In genomic region chr10:74929578-74929977, GRCm38 (mm10) we compare ENCODE assay signal across 13 mouse cellular contexts. TPM values are rescaled to one million over a fixed set of nuclear protein-coding genes. Genes with fewer than 3 reads are reported as not detected.
A peak's percentile ranks its signal among the peaks of the same experiment; 100 is the strongest.
DNase-seq lines count a peak whose midpoint lies in the region; ATAC-seq and TF ChIP-seq lines count a peak whose summit lies in the region.
"Had no signal": no experiment of that assay in that cellular context is flagged by ENCODE, and none has a peak within 500 bp of the region (broad histone marks: within the 10 kb centered on the region; RNA-seq: fewer than 3 reads in every experiment).

No protein-coding gene starts in this region.

- no peak overlapping the region for H3K4me3 ChIP-seq in kidney, postnatal 0 days (replicated peaks; ENCODE audit: low read depth, low read length)
- H3K4me3 ChIP-seq in kidney, embryonic 16.5 days (ENCODE audit: low read length) = no peak overlapping the region
- H3K4me3 ChIP-seq in C2C12 (ENCODE audit: insufficient read depth, poor library complexity, severe bottlenecking) = no peak overlapping the region
- H3K4me3 ChIP-seq in limb, embryonic 10.5 days = no peak overlapping the region
- H3K4me3 ChIP-seq: hindbrain, embryonic 15.5 days; limb, embryonic 12.5 days had no signal

- no peak overlapping the region for H3K27ac ChIP-seq in kidney, postnatal 0 days
- no peak overlapping the region for H3K27ac ChIP-seq in kidney, embryonic 16.5 days (ENCODE audit: low read length)
- no peak overlapping the region for H3K27ac ChIP-seq in limb, embryonic 10.5 days
- H3K27ac ChIP-seq: hindbrain, embryonic 15.5 days; limb, embryonic 12.5 days had no signal

- WGBS in kidney, postnatal 0 days = 73% methylated on average over 6 of the region's 6 CpGs
- 69% methylated on average over 6 of the region's 6 CpGs for WGBS in kidney, embryonic 16.5 days
- WGBS in limb, embryonic 10.5 days = 74% methylated on average over 6 of the region's 6 CpGs

- no peaks in the 10 kb centered on the region for H3K79me3 ChIP-seq in C2C12 (ENCODE audit: low read depth)

- H3K36me3 ChIP-seq in kidney, postnatal 0 days (ENCODE audit: insufficient read depth, low read length) = no peaks in the 10 kb centered on the region
- H3K36me3 ChIP-seq in kidney, embryonic 16.5 days (ENCODE audit: insufficient read depth, low read length) = no peaks in the 10 kb centered on the region
- no peaks in the 10 kb centered on the region for H3K36me3 ChIP-seq in C2C12 (ENCODE audit: control insufficient read depth, insufficient read depth)
- H3K36me3 ChIP-seq in limb, embryonic 10.5 days = no peaks in the 10 kb centered on the region
- H3K36me3 ChIP-seq: hindbrain, embryonic 15.5 days; limb, embryonic 12.5 days had no signal

- intact Hi-C loops in heart, postnatal 25 days (cut with DNase I) = no loop called here

- no peak; the same call in 1 of the 2 replicates for ATAC-seq in kidney, postnatal 0 days (replicated peaks; ENCODE audit: low FRiP score, low read depth)
- no peak for ATAC-seq in kidney, embryonic 16.5 days (ENCODE audit: low FRiP score, low TSS enrichment)
- ATAC-seq: activated CD4-positive, CD25-positive, alpha-beta regulatory T cell, adult 4 months had no signal

- H3K4me2 ChIP-seq in kidney, postnatal 0 days (ENCODE audit: low read length) = no peak overlapping the region
- H3K4me2 ChIP-seq in kidney, embryonic 16.5 days (replicated peaks; ENCODE audit: low read depth, low read length) = no peak overlapping the region
- H3K4me2 ChIP-seq: hindbrain, embryonic 15.5 days; limb, embryonic 12.5 days had no signal

- no peak overlapping the region for H3ac ChIP-seq in C2C12 (ENCODE audit: control insufficient read depth, insufficient read length, low read depth)

- peak; percentile 66 for TF ChIP-seq CTCF in kidney, postnatal 0 days (IDR thresholded peaks at IDR 0.05; ENCODE audit: low read depth)
- peak; percentile 7 for TF ChIP-seq CTCF in C2C12 (IDR thresholded peaks at IDR 0.05; ENCODE audit: control insufficient read depth, insufficient read depth, insufficient read length)

- H3K79me2 ChIP-seq in C2C12 (ENCODE audit: control insufficient read depth, insufficient read depth) = no peaks in the 10 kb centered on the region

- DNase-seq in kidney, postnatal 0 days (ENCODE audit: low spot score) = no peak
- peak; percentile 10 for DNase-seq in 3T3-L1 (ENCODE audit: low read depth, low spot score)
- DNase-seq in limb, embryonic 10.5 days (ENCODE audit: low spot score) = peak; percentile 29
- no peak for DNase-seq in urinary bladder, adult 2 months (ENCODE audit: low spot score)
- DNase-seq in heart, postnatal 25 days (ENCODE audit: low spot score) = no peak
- DNase-seq in layer of hippocampus, adult 9-10 months (ENCODE audit: low spot score) = no peak
- DNase-seq: cerebellum, adult 18-20 months; right cerebral cortex, postnatal 14 days had no signal

- no peaks in the 10 kb centered on the region for H3K27me3 ChIP-seq in kidney, postnatal 0 days (ENCODE audit: insufficient read depth, low read length)
- no peaks in the 10 kb centered on the region for H3K27me3 ChIP-seq in kidney, embryonic 16.5 days (ENCODE audit: insufficient read depth, low read length)
- peaks cover 13% of the 10 kb centered on the region for H3K27me3 ChIP-seq in C2C12 (ENCODE audit: control insufficient read depth, insufficient read depth, insufficient read length)
- no peaks in the 10 kb centered on the region for H3K27me3 ChIP-seq in limb, embryonic 10.5 days (ENCODE audit: low read depth, poor library complexity, severe bottlenecking)
- H3K27me3 ChIP-seq: hindbrain, embryonic 15.5 days; limb, embryonic 12.5 days had no signal

- no peaks in the 10 kb centered on the region for H3K9me3 ChIP-seq in kidney, postnatal 0 days (replicated peaks; ENCODE audit: low read length)
- no peaks in the 10 kb centered on the region for H3K9me3 ChIP-seq in kidney, embryonic 16.5 days (ENCODE audit: low read length)
- H3K9me3 ChIP-seq in limb, embryonic 10.5 days (replicated peaks) = no peaks in the 10 kb centered on the region
- H3K9me3 ChIP-seq: hindbrain, embryonic 15.5 days; limb, embryonic 12.5 days had no signal

- no peak overlapping the region for H3K9ac ChIP-seq in kidney, postnatal 0 days (ENCODE audit: low read depth, low read length)
- no peak overlapping the region for H3K9ac ChIP-seq in kidney, embryonic 16.5 days (replicated peaks; ENCODE audit: low read length)
- H3K9ac ChIP-seq: hindbrain, embryonic 15.5 days; limb, embryonic 12.5 days had no signal

- H3K4me1 ChIP-seq in kidney, postnatal 0 days (replicated peaks; ENCODE audit: insufficient read depth, low read length) = no peaks in the 10 kb centered on the region
- no peaks in the 10 kb centered on the region for H3K4me1 ChIP-seq in kidney, embryonic 16.5 days (ENCODE audit: insufficient read depth, low read length)
- peaks cover 5% of the 10 kb centered on the region; the same call in 1 of the 2 replicates for H3K4me1 ChIP-seq in limb, embryonic 10.5 days

TF ChIP-seq in C2C12, 6 proteins besides CTCF, POLR2A, EP300 and RAD21:
- TF ChIP-seq MYOD1 (IDR thresholded peaks at IDR 0.05; ENCODE audit: control insufficient read depth, insufficient read length, low read depth) (no peak), CEBPB (IDR thresholded peaks at IDR 0.05; ENCODE audit: low read depth) (no peak), MAX (IDR thresholded peaks at IDR 0.05) (no peak), FOSL1 (IDR thresholded peaks at IDR 0.05; ENCODE audit: insufficient read depth, low read length, poor library complexity, severe bottlenecking) (no peak), MYOG (IDR thresholded peaks at IDR 0.05; ENCODE audit: control insufficient read depth, extremely low read depth, insufficient read length) (no peak), USF1 (IDR thresholded peaks at IDR 0.05; ENCODE audit: low read depth) (no peak)

RNA-seq across cellular contexts. Expression of gene Gnaz, which starts 37.4 kb away (rescaled TPM):
- 5.0 and 5.6 TPM in 2 replicates for polyA plus RNA-seq in kidney, postnatal 0 days (2015; fragmentation: Nextera tagmentation; extraction: Ambion mirVana)
- 5.4 and 6.2 TPM in 2 replicates for polyA plus RNA-seq in kidney, embryonic 16.5 days (2015; fragmentation: Nextera tagmentation; extraction: Ambion mirVana)
- polyA plus RNA-seq in C2C12 (2012; fragmentation: generic; extraction: Trizol) = 0.37 TPM
- 2.6 and 3.4 TPM in 2 replicates for polyA plus RNA-seq in limb, embryonic 10.5 days (2016; fragmentation: Nextera tagmentation; extraction: Ambion mirVana)
- polyA plus RNA-seq in urinary bladder, adult 2 months (2012; rRNA removed) = 10.8 and 14.1 TPM in 2 replicates
- total RNA-seq in heart, postnatal 25 days (2021) = under 1 TPM; 0.67 to 0.68 TPM
- polyA plus RNA-seq: activated CD4-positive, CD25-positive, alpha-beta regulatory T cell, adult 4 months had no signal

Comparison
In these comparisons a context has a peak if more than half of its experiments do, and no peak if none do; other contexts are left out.
1. DNase-seq: peak in 3T3-L1 (single experiment) and limb, embryonic 10.5 days (single experiment); none in kidney, postnatal 0 days (single experiment), urinary bladder, adult 2 months (single experiment), heart, postnatal 25 days (single experiment) and layer of hippocampus, adult 9-10 months (single experiment).